Mouse (Mus musculus) megakaryocyte, embryonic 14.5 days (primary cell): ENCODE measurements around the gene Fundc2.

Experiments used
- FLI1 ChIP-seq: IDR thresholded peaks from 2 replicates; pipeline ENCODE4 v1.6.1; 2012; ENCODE audit warnings: low read length, inconsistent platforms, mixed read lengths
- GATA1 ChIP-seq: IDR thresholded peaks from 3 replicates; pipeline ENCODE4 v1.6.1; 2012; ENCODE audit warnings: mixed read lengths, low read length, inconsistent platforms, borderline replicate concordance

DNA sequence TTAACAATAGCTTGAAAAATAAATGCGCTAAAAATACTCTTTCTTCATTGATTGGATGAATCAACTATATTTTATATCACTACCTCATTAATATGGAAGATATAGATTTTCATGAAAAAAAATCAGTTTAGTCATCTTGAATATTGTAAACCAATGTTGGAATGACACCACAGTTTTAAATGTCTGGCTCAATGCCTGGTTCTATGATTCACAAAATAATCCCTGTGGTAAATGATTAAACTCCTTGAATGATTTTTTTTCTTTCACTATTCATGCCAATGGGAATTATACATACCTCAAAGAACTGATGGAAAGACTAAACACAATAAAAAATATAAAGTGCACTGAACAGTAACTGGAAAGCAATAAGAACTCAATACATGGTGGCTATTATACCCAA is 27.5 kb downstream of the Fundc2 start:
- TF ChIP-seq GATA1, result no peak
- no peak for TF ChIP-seq FLI1
